Mouse (Mus musculus): ENCODE measurements at regions not wholly inside any gene's neighbourhood (a gene's known extent, or its start where the extent isn't known, plus 50 kb on each side); places are given as distances from the start of the nearest gene placed in this dataset.

GRCm38 (mm10) chr6:52470831-52471230, 157.5 kb downstream of the Evx1 start:
- Histone ChIP-seq H3K4me2 (replicated peaks) (no peak overlapping the region), H3K36me3 (no peaks in the 10 kb centered on the region), H3K9ac (no peak overlapping the region), H3K4me1 (no peaks in the 10 kb centered on the region), H3K4me3 (replicated peaks) (no peak overlapping the region), H3K9me3 (replicated peaks) (no peaks in the 10 kb centered on the region), H3K27me3 (no peaks in the 10 kb centered on the region), H3K27ac (replicated peaks) (no peak overlapping the region)
- 78% methylated on average over 13 of the region's 13 CpGs for WGBS
- no peak for ATAC-seq (ENCODE audit: insufficient number of reproducible peaks, low FRiP score, low TSS enrichment, low read depth)

DNA sequence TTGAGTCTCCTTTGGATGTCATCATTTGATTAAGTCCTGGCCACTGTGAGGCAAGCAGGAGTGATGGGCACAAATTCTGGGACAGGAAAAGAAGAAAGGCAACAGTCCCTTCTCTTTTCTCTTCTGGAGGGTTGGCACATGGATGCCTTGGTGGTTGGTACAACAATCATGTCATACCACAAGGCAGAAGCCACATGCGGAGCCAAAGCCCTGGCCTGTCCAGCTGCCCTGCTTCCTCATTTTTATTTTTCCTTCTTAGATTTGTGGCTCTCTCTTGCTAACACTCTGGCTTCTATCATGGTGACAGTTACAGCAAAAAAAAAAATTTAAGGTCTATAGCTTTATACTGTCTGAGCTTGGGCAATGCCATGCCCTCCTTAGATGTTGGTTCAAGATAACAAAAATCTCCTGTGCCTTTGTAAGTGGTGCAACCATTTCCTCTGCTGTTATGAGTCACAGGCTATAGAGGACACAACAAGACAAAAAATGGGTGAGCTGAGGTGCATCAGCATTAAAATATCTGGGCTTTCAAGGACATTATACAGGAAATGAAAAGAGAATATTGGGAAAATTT, 158.2 kb downstream of the Evx1 start:
- WGBS, result 88% methylated on average over 1 of the region's 1 CpGs
- no peak overlapping the region for H3K27ac ChIP-seq (replicated peaks)
- H3K4me1 ChIP-seq, result no peaks in the 10 kb centered on the region
- H3K36me3 ChIP-seq, result no peaks in the 10 kb centered on the region
- ATAC-seq (ENCODE audit: insufficient number of reproducible peaks, low FRiP score, low TSS enrichment, low read depth), result no peak
- H3K27me3 ChIP-seq, result no peaks in the 10 kb centered on the region
- H3K4me2 ChIP-seq (replicated peaks), result no peak overlapping the region
- H3K9ac ChIP-seq, result no peak overlapping the region
- no peaks in the 10 kb centered on the region for H3K9me3 ChIP-seq (replicated peaks)
- no peak overlapping the region for H3K4me3 ChIP-seq (replicated peaks)

DNA sequence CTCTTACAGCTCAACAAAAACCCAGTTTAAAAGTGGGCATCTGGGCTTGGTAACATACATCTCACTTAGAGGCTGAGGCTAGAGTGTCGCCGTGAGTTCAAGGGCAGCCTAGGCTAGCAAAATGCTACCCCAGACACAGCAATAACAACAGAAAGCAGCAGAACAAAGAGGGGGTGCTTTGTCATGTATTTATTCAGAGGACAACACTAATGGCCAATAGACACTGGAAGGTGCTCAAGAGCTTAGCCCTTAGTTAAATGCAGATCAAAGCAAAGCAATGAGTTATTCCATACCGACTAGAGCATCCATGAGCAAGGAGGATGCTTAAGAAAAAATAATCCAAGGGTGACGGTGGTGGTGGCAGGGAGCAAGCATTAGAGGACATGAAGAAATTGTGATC, 158.7 kb downstream of the Evx1 start:
- Histone ChIP-seq H3K36me3 (no peaks in the 10 kb centered on the region), H3K27me3 (no peaks in the 10 kb centered on the region), H3K27ac (replicated peaks) (no peak overlapping the region), H3K4me1 (no peaks in the 10 kb centered on the region), H3K4me3 (replicated peaks) (no peak overlapping the region), H3K9me3 (replicated peaks) (no peaks in the 10 kb centered on the region), H3K4me2 (replicated peaks) (no peak overlapping the region), H3K9ac (no peak overlapping the region)
- WGBS, result 87% methylated on average over 4 of the region's 4 CpGs
- ATAC-seq (ENCODE audit: insufficient number of reproducible peaks, low FRiP score, low TSS enrichment, low read depth), result no peak

DNA sequence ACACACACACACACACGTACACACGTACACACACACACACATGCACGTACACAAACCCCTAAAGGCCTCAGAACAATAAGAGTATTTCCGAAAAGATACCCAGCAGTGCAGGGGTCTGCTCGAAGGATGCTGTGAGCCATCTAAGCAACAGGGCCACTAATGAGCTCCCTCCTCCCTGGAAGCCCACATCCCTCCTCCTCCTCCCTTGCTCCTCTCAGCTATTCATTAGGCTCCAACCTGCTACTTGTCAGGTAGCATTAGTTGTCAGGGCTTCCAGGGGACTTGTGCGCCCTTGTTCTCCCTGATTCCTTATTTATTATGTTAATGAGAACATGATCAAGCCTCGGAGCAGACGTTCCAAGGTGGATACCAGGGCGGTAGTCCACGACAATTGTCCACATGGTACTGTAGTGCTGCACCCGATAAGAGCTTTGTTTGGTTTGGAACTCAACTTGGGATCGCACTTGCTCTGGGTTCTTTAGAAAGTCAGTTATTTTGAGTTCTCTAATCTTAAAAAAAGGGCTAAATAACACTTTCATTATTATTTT, 159.8 kb downstream of the Evx1 start:
- Histone ChIP-seq H3K4me2 (replicated peaks) (no peak overlapping the region), H3K9ac (no peak overlapping the region), H3K36me3 (no peaks in the 10 kb centered on the region), H3K4me1 (no peaks in the 10 kb centered on the region), H3K27ac (replicated peaks) (no peak overlapping the region), H3K4me3 (replicated peaks) (no peak overlapping the region), H3K9me3 (replicated peaks) (no peaks in the 10 kb centered on the region), H3K27me3 (no peaks in the 10 kb centered on the region)
- 75% methylated on average over 12 of the region's 12 CpGs for WGBS
- no peak for ATAC-seq (ENCODE audit: insufficient number of reproducible peaks, low FRiP score, low TSS enrichment, low read depth)

DNA sequence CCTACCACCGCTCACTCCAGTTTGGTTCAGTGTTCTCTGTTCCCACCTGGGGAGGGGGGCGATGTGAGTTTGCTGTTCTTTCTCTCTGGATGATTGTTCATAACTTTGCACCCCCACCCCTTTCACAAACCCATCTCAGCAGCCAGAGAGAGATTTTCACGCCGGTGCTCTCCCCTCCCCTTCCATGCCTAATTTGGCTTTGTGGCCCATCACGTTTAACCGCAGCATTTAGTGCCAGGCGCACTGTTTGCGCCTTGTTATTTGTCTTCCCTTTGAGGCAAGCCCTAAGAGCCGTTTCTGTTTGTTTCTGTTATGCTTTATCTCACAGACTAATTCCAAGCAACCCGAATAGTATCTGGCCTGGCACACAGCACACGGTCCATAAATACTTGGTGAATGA, 160.6 kb downstream of the Evx1 start:
- 61% methylated on average over 11 of the region's 11 CpGs for WGBS
- H3K4me3 ChIP-seq (replicated peaks), result no peak overlapping the region
- no peaks in the 10 kb centered on the region for H3K27me3 ChIP-seq
- H3K4me2 ChIP-seq (replicated peaks), result no peak overlapping the region
- H3K9ac ChIP-seq, result no peak overlapping the region
- no peak overlapping the region for H3K27ac ChIP-seq (replicated peaks)
- ATAC-seq (ENCODE audit: insufficient number of reproducible peaks, low FRiP score, low TSS enrichment, low read depth), result no peak
- H3K4me1 ChIP-seq, result no peaks in the 10 kb centered on the region
- no peaks in the 10 kb centered on the region for H3K9me3 ChIP-seq (replicated peaks)
- no peaks in the 10 kb centered on the region for H3K36me3 ChIP-seq

- no peaks in the 10 kb centered on the region for H3K27me3 ChIP-seq
- no peak overlapping the region for H3K27ac ChIP-seq (replicated peaks)
- 87% methylated on average over 8 of the region's 8 CpGs for WGBS
- H3K4me2 ChIP-seq (replicated peaks), result no peak overlapping the region
- no peak overlapping the region for H3K9ac ChIP-seq
- no peak overlapping the region for H3K4me3 ChIP-seq (replicated peaks)
- H3K4me1 ChIP-seq, result no peaks in the 10 kb centered on the region
- no peaks in the 10 kb centered on the region for H3K36me3 ChIP-seq
- ATAC-seq (ENCODE audit: insufficient number of reproducible peaks, low FRiP score, low TSS enrichment, low read depth), result no peak
- no peaks in the 10 kb centered on the region for H3K9me3 ChIP-seq (replicated peaks)
These were observed 162.4 kb downstream of the Evx1 start for GRCm38 (mm10) chr6:52475676-52476075.

DNA sequence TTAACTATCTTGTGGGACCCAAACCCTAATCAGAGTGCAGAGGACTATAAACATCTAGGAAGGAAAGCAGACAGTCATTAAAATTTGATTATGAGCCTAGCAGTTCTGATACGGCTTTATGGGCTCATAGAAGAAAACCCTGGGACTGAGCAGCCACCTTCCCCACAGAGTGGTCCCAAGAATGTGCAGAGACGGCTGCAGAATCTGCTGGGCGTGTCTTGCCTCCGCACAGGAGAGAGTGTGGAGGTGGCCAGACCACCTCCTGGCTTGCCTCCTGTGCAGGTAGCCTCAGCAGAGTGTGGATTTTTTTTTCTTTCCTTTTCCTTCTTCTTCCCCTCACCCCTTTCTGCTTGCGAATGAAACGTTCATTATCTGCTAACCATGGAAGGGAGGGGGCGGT, 163.3 kb downstream of the Hibadh start:
- no peak for ATAC-seq (ENCODE audit: insufficient number of reproducible peaks, low FRiP score, low TSS enrichment, low read depth)
- Histone ChIP-seq H3K9ac (no peak overlapping the region), H3K4me1 (no peaks in the 10 kb centered on the region), H3K9me3 (replicated peaks) (no peaks in the 10 kb centered on the region), H3K27ac (replicated peaks) (no peak overlapping the region), H3K36me3 (no peaks in the 10 kb centered on the region), H3K4me3 (replicated peaks) (no peak overlapping the region), H3K27me3 (no peaks in the 10 kb centered on the region), H3K4me2 (replicated peaks) (no peak overlapping the region)
- 55% methylated on average over 7 of the region's 7 CpGs for WGBS

GRCm38 (mm10) chr6:52477380-52477779, 162.8 kb downstream of the Hibadh start:
- no peak overlapping the region for H3K9ac ChIP-seq
- no peak overlapping the region for H3K4me2 ChIP-seq (replicated peaks)
- H3K4me3 ChIP-seq (replicated peaks), result no peak overlapping the region
- ATAC-seq (ENCODE audit: insufficient number of reproducible peaks, low FRiP score, low TSS enrichment, low read depth), result no peak
- H3K27ac ChIP-seq (replicated peaks), result no peak overlapping the region
- no peaks in the 10 kb centered on the region for H3K4me1 ChIP-seq
- no peaks in the 10 kb centered on the region for H3K36me3 ChIP-seq
- no peaks in the 10 kb centered on the region for H3K27me3 ChIP-seq
- WGBS, result 80% methylated on average over 7 of the region's 7 CpGs
- no peaks in the 10 kb centered on the region for H3K9me3 ChIP-seq (replicated peaks)

DNA sequence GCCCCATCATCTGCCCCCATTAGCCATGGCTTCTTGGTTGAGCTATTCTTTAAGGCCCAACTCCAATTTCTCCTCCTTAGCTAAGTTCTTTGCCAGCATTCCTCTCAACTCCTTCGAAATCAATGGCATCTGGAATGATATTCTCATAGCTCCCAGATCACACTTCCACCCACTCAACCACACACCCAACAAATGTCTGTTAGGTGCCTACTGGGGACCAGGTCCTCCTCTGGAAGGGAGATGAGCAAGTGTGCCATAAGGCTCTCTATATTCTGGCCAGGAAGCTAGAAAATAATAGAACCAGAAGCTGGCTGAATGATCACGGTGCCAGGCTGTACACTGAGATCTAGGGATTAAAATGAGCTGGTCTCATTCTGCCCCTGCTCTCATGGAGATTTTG, 161.6 kb downstream of the Hibadh start:
- H3K9ac ChIP-seq, result no peak overlapping the region
- H3K4me2 ChIP-seq (replicated peaks), result no peak overlapping the region
- ATAC-seq (ENCODE audit: insufficient number of reproducible peaks, low FRiP score, low TSS enrichment, low read depth), result no peak
- WGBS, result 84% methylated on average over 2 of the region's 2 CpGs
- H3K4me1 ChIP-seq, result no peaks in the 10 kb centered on the region
- no peaks in the 10 kb centered on the region for H3K9me3 ChIP-seq (replicated peaks)
- H3K4me3 ChIP-seq (replicated peaks), result no peak overlapping the region
- H3K36me3 ChIP-seq, result no peaks in the 10 kb centered on the region
- no peak overlapping the region for H3K27ac ChIP-seq (replicated peaks)
- H3K27me3 ChIP-seq, result no peaks in the 10 kb centered on the region

- H3K4me2 ChIP-seq (replicated peaks), result no peak overlapping the region
- ATAC-seq (ENCODE audit: insufficient number of reproducible peaks, low FRiP score, low TSS enrichment, low read depth), result no peak
- H3K4me1 ChIP-seq, result no peaks in the 10 kb centered on the region
- no peak overlapping the region for H3K27ac ChIP-seq (replicated peaks)
- H3K36me3 ChIP-seq, result no peaks in the 10 kb centered on the region
- WGBS, result 53% methylated on average over 12 of the region's 12 CpGs
- no peak overlapping the region for H3K9ac ChIP-seq
- H3K27me3 ChIP-seq, result no peaks in the 10 kb centered on the region
- H3K9me3 ChIP-seq (replicated peaks), result no peaks in the 10 kb centered on the region
- H3K4me3 ChIP-seq (replicated peaks), result no peak overlapping the region
These were observed 161.0 kb downstream of the Hibadh start for GRCm38 (mm10) chr6:52479200-52479599.

- 85% methylated on average over 7 of the region's 7 CpGs for WGBS
These were observed 158.2 kb downstream of the Hibadh start for GRCm38 (mm10) chr6:52481975-52482374.

DNA sequence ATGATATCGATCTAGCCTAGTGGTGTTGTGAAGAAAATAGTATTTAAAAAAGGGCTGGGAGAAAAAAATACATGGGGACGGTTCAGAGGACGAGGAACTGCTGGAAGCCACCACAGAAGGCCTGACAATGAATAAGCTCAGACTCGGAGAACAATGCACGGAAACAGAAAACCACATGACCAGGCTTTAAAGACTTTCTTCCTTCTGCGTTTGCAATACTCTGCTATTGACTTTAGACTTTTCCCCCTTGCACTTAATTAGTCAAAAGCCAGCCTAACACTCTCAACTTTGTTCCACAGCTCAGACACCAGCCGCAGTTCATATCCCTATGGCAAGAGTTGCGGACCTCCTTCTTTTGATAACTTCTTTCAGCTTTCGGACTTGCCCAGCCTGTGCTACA, 154.0 kb downstream of the Hibadh start:
- Histone ChIP-seq H3K27me3 (no peaks in the 10 kb centered on the region), H3K9me3 (replicated peaks) (no peaks in the 10 kb centered on the region), H3K4me2 (replicated peaks) (no peak overlapping the region), H3K27ac (replicated peaks) (no peak overlapping the region), H3K4me3 (replicated peaks) (no peak overlapping the region), H3K36me3 (no peaks in the 10 kb centered on the region), H3K9ac (no peak overlapping the region), H3K4me1 (no peaks in the 10 kb centered on the region)
- no peak for ATAC-seq (ENCODE audit: insufficient number of reproducible peaks, low FRiP score, low TSS enrichment, low read depth)
- 68% methylated on average over 9 of the region's 9 CpGs for WGBS

More at GRCm38 (mm10) chr6:52481975-52482374, 158.2 kb downstream of the Hibadh start:
- no peaks in the 10 kb centered on the region for H3K4me1 ChIP-seq
- no peak overlapping the region for H3K4me3 ChIP-seq (replicated peaks)
- no peak overlapping the region for H3K4me2 ChIP-seq (replicated peaks)
- no peaks in the 10 kb centered on the region for H3K9me3 ChIP-seq (replicated peaks)
- H3K27me3 ChIP-seq, result no peaks in the 10 kb centered on the region
- no peak overlapping the region for H3K9ac ChIP-seq
- H3K27ac ChIP-seq (replicated peaks), result no peak overlapping the region
- no peak for ATAC-seq (ENCODE audit: insufficient number of reproducible peaks, low FRiP score, low TSS enrichment, low read depth)
- no peaks in the 10 kb centered on the region for H3K36me3 ChIP-seq
